Mouse (Mus musculus) kidney, postnatal 4 days (tissue): ENCODE measurements around the gene Klf16.

Experiments
- DNase-seq, 2 experiments: peaks; one replicate each; pipeline ENCODE4 v3.0.0; 2021; ENCODE audit warnings: mixed read lengths in 2 of 2

Gene Klf16

GRCm38 (mm10) chr10:80577195-80578130 lies at the start of gene Klf16:
Gene Klf16, minus strand, starts transcription at chr10:80577321.
- peak; percentile 99 for DNase-seq

GRCm38 (mm10) chr10:80625764-80626163 lies 48.6 kb upstream of the Klf16 start:
- DNase-seq: no peak

- peak; percentile 79 to 85 for DNase-seq
These were observed 46.5 kb upstream of the Klf16 start for GRCm38 (mm10) chr10:80623457-80624191.

- DNase-seq: peak; percentile 65 to 78
These were observed 45.7 kb upstream of the Klf16 start, which contains the start of gene Csnk1g2 for GRCm38 (mm10) chr10:80622661-80623456. Gene Csnk1g2, plus strand, starts transcription at chr10:80622838.

- peak; percentile 100 for DNase-seq
These were observed 45.0 kb upstream of the Klf16 start for GRCm38 (mm10) chr10:80621940-80622660.

GRCm38 (mm10) chr10:80621690-80621939 lies 44.5 kb upstream of the Klf16 start:
- no peak for DNase-seq

- DNase-seq: no peak
These were observed 43.9 kb upstream of the Klf16 start for GRCm38 (mm10) chr10:80620796-80621689.

- DNase-seq: no peak
These were observed 43.2 kb upstream of the Klf16 start for GRCm38 (mm10) chr10:80620365-80620764.

- DNase-seq: no peak
These were observed 42.5 kb upstream of the Klf16 start for GRCm38 (mm10) chr10:80619465-80620244.

- peak; percentile 55 to 73 for DNase-seq
These were observed 41.1 kb upstream of the Klf16 start for GRCm38 (mm10) chr10:80618181-80618580.

- no peak for DNase-seq
These were observed 37.2 kb upstream of the Klf16 start for GRCm38 (mm10) chr10:80614351-80614750.

GRCm38 (mm10) chr10:80613821-80614220 lies 36.7 kb upstream of the Klf16 start:
- no peak for DNase-seq

GRCm38 (mm10) chr10:80611905-80612304 lies 34.8 kb upstream of the Klf16 start:
- DNase-seq: no peak

- DNase-seq: peak; percentile 79 to 82
These were observed 33.9 kb upstream of the Klf16 start for GRCm38 (mm10) chr10:80611024-80611423.

GRCm38 (mm10) chr10:80610116-80610785 lies 33.1 kb upstream of the Klf16 start:
- DNase-seq: no peak

- DNase-seq: no peak
These were observed 32.3 kb upstream of the Klf16 start for GRCm38 (mm10) chr10:80609269-80609924.

GRCm38 (mm10) chr10:80608435-80608834 lies 31.3 kb upstream of the Klf16 start:
- DNase-seq: no peak

GRCm38 (mm10) chr10:80606737-80607350 lies 29.7 kb upstream of the Klf16 start:
- DNase-seq: no peak

GRCm38 (mm10) chr10:80606306-80606705 lies 29.2 kb upstream of the Klf16 start:
- DNase-seq: no peak
